Mouse (Mus musculus): ENCODE results near the gene Npr1. TPM values are rescaled to one million over a fixed set of nuclear protein-coding genes. Genes with fewer than 3 reads are reported as not detected.

Gene Npr1
- total and polyA plus RNA-seq, 2 experiments from 2014 or later = 2.8 to 6.2 TPM

GRCm38 (mm10) chr3:90486998-90487397, 21.3 kb upstream of the Npr1 start:
- no peak for TF ChIP-seq CTCF (IDR thresholded peaks at IDR 0.05; ENCODE audit: low read depth)
- no peak overlapping the region for H3K4me2 ChIP-seq (ENCODE audit: low read depth, low read length)
- H3K9me3 ChIP-seq (ENCODE audit: low read length) = no peaks in the 10 kb centered on the region
- no peak overlapping the region for H3K9ac ChIP-seq (replicated peaks; ENCODE audit: low read length)
- DNase-seq (ENCODE audit: low spot score) = no peak
- peaks cover 56% of the 10 kb centered on the region for H3K36me3 ChIP-seq (ENCODE audit: insufficient read depth, low read length)
- WGBS = 75% methylated on average over 5 of the region's 5 CpGs
- no peak overlapping the region for H3K27ac ChIP-seq
- 0 out of 2 replicates have a peak, but pooled peaks cover 3% of the 10 kb centered on the region for H3K4me1 ChIP-seq (ENCODE audit: insufficient read depth, low read length)
- H3K4me3 ChIP-seq (ENCODE audit: low read length) = no peak overlapping the region
- no peaks in the 10 kb centered on the region for H3K27me3 ChIP-seq (ENCODE audit: insufficient read depth, low read length)
- no peak for ATAC-seq

- Histone ChIP-seq H3K9me3 (ENCODE audit: low read length) (no peaks in the 10 kb centered on the region), H3K27me3 (ENCODE audit: insufficient read depth, low read length) (no peaks in the 10 kb centered on the region), H3K4me1 (ENCODE audit: insufficient read depth, low read length) (no peaks in the 10 kb centered on the region), H3K27ac (peak within 1 kb of the TSS; percentile 96), H3K4me3 (ENCODE audit: low read length) (peak within 1 kb of the TSS; percentile 99), H3K9ac (replicated peaks; ENCODE audit: low read length) (peak within 1 kb of the TSS; percentile 97), H3K36me3 (ENCODE audit: insufficient read depth, low read length) (peaks cover 9% of the 10 kb centered on the region; the same call in 1 of the 2 replicates), H3K4me2 (ENCODE audit: low read depth, low read length) (peak within 1 kb of the TSS; percentile 63)
- peak; percentile 99 for DNase-seq (ENCODE audit: low spot score)
- under 1% methylated on average over 42 of the region's 45 CpGs for WGBS
- peak; percentile 99 for ATAC-seq
- TF ChIP-seq CTCF (IDR thresholded peaks at IDR 0.05; ENCODE audit: low read depth) = peak; percentile 77
Observed at GRCm38 (mm10) chr3:90475831-90476611, 10.4 kb upstream of the Npr1 start, which contains the start of gene Ilf2. Ilf2 (plus strand) TSS chr3:90476126.

GRCm38 (mm10) chr3:90475151-90475830, 9.6 kb upstream of the Npr1 start:
- 36% methylated on average over 15 of the region's 16 CpGs for WGBS
- Histone ChIP-seq H3K27me3 (ENCODE audit: insufficient read depth, low read length) (no peaks in the 10 kb centered on the region), H3K4me1 (ENCODE audit: insufficient read depth, low read length) (no peaks in the 10 kb centered on the region), H3K9me3 (ENCODE audit: low read length) (no peaks in the 10 kb centered on the region), H3K9ac (replicated peaks; ENCODE audit: low read length) (no peak overlapping the region), H3K4me3 (ENCODE audit: low read length) (peak overlapping the region; percentile 33), H3K4me2 (ENCODE audit: low read depth, low read length) (peak overlapping the region; percentile 47), H3K36me3 (ENCODE audit: insufficient read depth, low read length) (peaks cover 2% of the 10 kb centered on the region; the same call in 1 of the 2 replicates), H3K27ac (no peak overlapping the region)
- ATAC-seq (peak; percentile 38), DNase-seq (ENCODE audit: low spot score) (no peak)
- TF ChIP-seq CTCF (IDR thresholded peaks at IDR 0.05; ENCODE audit: low read depth) = no peak

GRCm38 (mm10) chr3:90472213-90472612, 6.5 kb upstream of the Npr1 start:
- Histone ChIP-seq H3K4me3 (ENCODE audit: low read length) (no peak overlapping the region), H3K4me2 (ENCODE audit: low read depth, low read length) (no peak overlapping the region), H3K27ac (no peak overlapping the region), H3K9me3 (ENCODE audit: low read length) (no peaks in the 10 kb centered on the region), H3K9ac (replicated peaks; ENCODE audit: low read length) (no peak overlapping the region), H3K27me3 (ENCODE audit: insufficient read depth, low read length) (no peaks in the 10 kb centered on the region), H3K4me1 (ENCODE audit: insufficient read depth, low read length) (no peaks in the 10 kb centered on the region), H3K36me3 (ENCODE audit: insufficient read depth, low read length) (no peaks in the 10 kb centered on the region)
- 31% methylated on average over 3 of the region's 3 CpGs for WGBS
- ATAC-seq (no peak), DNase-seq (ENCODE audit: low spot score) (peak; percentile 17)
- peak; percentile 60 for TF ChIP-seq CTCF (IDR thresholded peaks at IDR 0.05; ENCODE audit: low read depth)

- Histone ChIP-seq H3K4me1 (ENCODE audit: insufficient read depth, low read length) (no peaks in the 10 kb centered on the region), H3K9ac (replicated peaks; ENCODE audit: low read length) (no peak overlapping the region), H3K4me2 (ENCODE audit: low read depth, low read length) (no peak overlapping the region), H3K27me3 (ENCODE audit: insufficient read depth, low read length) (peaks cover 3% of the 10 kb centered on the region), H3K27ac (no peak overlapping the region), H3K36me3 (ENCODE audit: insufficient read depth, low read length) (no peaks in the 10 kb centered on the region), H3K4me3 (ENCODE audit: low read length) (no peak overlapping the region), H3K9me3 (ENCODE audit: low read length) (no peaks in the 10 kb centered on the region)
- ATAC-seq = no peak
- DNase-seq (ENCODE audit: low spot score) = no peak
- WGBS = 92% methylated on average over 10 of the region's 10 CpGs
- TF ChIP-seq CTCF (IDR thresholded peaks at IDR 0.05; ENCODE audit: low read depth) = peak; percentile 3; the same call in 1 of the 2 replicates
Observed at GRCm38 (mm10) chr3:90467618-90468300, 2.1 kb upstream of the Npr1 start.

GRCm38 (mm10) chr3:90466311-90466766, 673 bp upstream of the Npr1 start:
- H3K27ac ChIP-seq = no peak overlapping the region
- peak overlapping the region; percentile 56 for H3K4me3 ChIP-seq (ENCODE audit: low read length)
- TF ChIP-seq CTCF (IDR thresholded peaks at IDR 0.05; ENCODE audit: low read depth) = peak; percentile 86
- no peaks in the 10 kb centered on the region for H3K9me3 ChIP-seq (ENCODE audit: low read length)
- H3K27me3 ChIP-seq (ENCODE audit: insufficient read depth, low read length) = peaks cover 3% of the 10 kb centered on the region
- WGBS = under 1% methylated on average over 15 of the region's 15 CpGs
- H3K36me3 ChIP-seq (ENCODE audit: insufficient read depth, low read length) = no peaks in the 10 kb centered on the region
- H3K4me2 ChIP-seq (ENCODE audit: low read depth, low read length) = peak overlapping the region; percentile 96
- peak; percentile 52 for ATAC-seq
- H3K4me1 ChIP-seq (ENCODE audit: insufficient read depth, low read length) = no peaks in the 10 kb centered on the region
- H3K9ac ChIP-seq (replicated peaks; ENCODE audit: low read length) = peak overlapping the region; percentile 49
- DNase-seq (ENCODE audit: low spot score) = peak; percentile 86

Data from hindbrain, postnatal 0 days (tissue).